Mouse (Mus musculus): ENCODE measurements at regions not wholly inside any gene's neighbourhood (a gene's known extent, or its start where the extent isn't known, plus 50 kb on each side); places are given as distances from the start of the nearest gene placed in this dataset.

- Histone ChIP-seq H3K27ac (ENCODE audit: low read depth, low read length) (no peak overlapping the region), H3K9me3 (ENCODE audit: control insufficient read depth, low read length) (no peaks in the 10 kb centered on the region), H3K9ac (ENCODE audit: low read depth, low read length) (peak overlapping the region; percentile 50; the same call in 1 of the 2 replicates), H3K4me3 (ENCODE audit: low read length) (peak overlapping the region; percentile 58), H3K36me3 (ENCODE audit: control insufficient read depth, insufficient read depth, low read length) (no peaks in the 10 kb centered on the region), H3K27me3 (ENCODE audit: control insufficient read depth, insufficient read depth, low read length) (no peaks in the 10 kb centered on the region), H3K4me1 (ENCODE audit: control insufficient read depth, insufficient read depth, low read length) (no peaks in the 10 kb centered on the region), H3K4me2 (replicated peaks; ENCODE audit: low read depth, low read length) (peak overlapping the region; percentile 94)
- 1% methylated on average over 19 of the region's 19 CpGs for WGBS
- ATAC-seq (ENCODE audit: low FRiP score, low TSS enrichment): peak; percentile 72
These were observed 87.0 kb upstream of the Sertad2 start for GRCm38 (mm10) chr11:20455865-20456648.

DNA sequence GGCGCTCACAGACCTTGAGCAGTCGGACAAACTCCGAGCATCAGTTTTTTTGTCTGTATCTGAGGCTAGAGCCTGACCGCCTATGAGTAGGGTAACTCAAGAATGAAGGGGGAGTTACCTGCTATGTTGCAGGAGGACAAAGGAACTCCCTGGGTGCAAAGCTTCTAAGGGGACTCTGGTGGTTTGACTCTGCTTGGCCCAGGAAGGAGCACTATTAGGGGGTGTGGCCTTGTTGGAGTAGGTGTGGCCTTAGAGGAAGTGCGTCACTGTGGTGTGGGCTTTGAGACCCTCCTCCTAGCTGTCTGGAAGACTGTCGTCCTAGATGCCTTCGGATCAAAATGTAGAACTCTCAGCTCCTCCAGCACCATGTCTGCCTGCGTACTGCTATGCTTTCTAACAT, 83.9 kb upstream of the Sertad2 start:
- Histone ChIP-seq H3K36me3 (ENCODE audit: control insufficient read depth, insufficient read depth, low read length) (no peaks in the 10 kb centered on the region), H3K27ac (ENCODE audit: low read depth, low read length) (no peak overlapping the region), H3K9ac (ENCODE audit: low read depth, low read length) (no peak overlapping the region), H3K27me3 (ENCODE audit: control insufficient read depth, insufficient read depth, low read length) (no peaks in the 10 kb centered on the region), H3K9me3 (ENCODE audit: control insufficient read depth, low read length) (no peaks in the 10 kb centered on the region), H3K4me1 (ENCODE audit: control insufficient read depth, insufficient read depth, low read length) (0 out of 2 replicates have a peak, but pooled peaks cover 5% of the 10 kb centered on the region), H3K4me2 (replicated peaks; ENCODE audit: low read depth, low read length) (no peak overlapping the region), H3K4me3 (ENCODE audit: low read length) (no peak overlapping the region)
- 93% methylated on average over 8 of the region's 8 CpGs for WGBS
- no peak for ATAC-seq (ENCODE audit: low FRiP score, low TSS enrichment)

- ATAC-seq (ENCODE audit: low FRiP score, low TSS enrichment): no peak
- Histone ChIP-seq H3K4me1 (ENCODE audit: control insufficient read depth, insufficient read depth, low read length) (0 out of 2 replicates have a peak, but pooled peaks cover 5% of the 10 kb centered on the region), H3K9ac (ENCODE audit: low read depth, low read length) (no peak overlapping the region), H3K27me3 (ENCODE audit: control insufficient read depth, insufficient read depth, low read length) (no peaks in the 10 kb centered on the region), H3K27ac (ENCODE audit: low read depth, low read length) (no peak overlapping the region), H3K4me3 (ENCODE audit: low read length) (no peak overlapping the region), H3K36me3 (ENCODE audit: control insufficient read depth, insufficient read depth, low read length) (no peaks in the 10 kb centered on the region), H3K4me2 (replicated peaks; ENCODE audit: low read depth, low read length) (no peak overlapping the region), H3K9me3 (ENCODE audit: control insufficient read depth, low read length) (no peaks in the 10 kb centered on the region)
- 60% methylated on average over 7 of the region's 7 CpGs for WGBS
These were observed 82.5 kb upstream of the Sertad2 start for GRCm38 (mm10) chr11:20460501-20460921.

DNA sequence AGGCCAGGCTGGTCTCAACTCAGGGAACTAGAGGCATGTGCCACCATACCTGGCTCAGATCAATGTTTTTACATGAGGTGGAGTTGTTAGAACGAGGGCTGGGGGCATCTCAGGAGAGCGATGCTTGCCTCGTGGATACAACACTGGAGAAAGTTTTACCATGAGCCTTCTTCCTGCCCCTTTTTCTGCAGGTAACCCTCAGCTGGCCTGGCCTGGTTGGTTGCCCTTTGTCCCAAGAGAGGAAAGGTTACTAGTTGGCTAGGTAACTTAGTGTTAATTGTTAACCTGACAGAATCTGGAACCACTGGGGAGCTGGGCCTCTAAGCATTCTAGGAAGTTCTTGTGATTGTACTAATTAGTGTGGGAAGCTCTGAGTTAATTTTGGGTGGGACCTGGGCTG, 81.0 kb upstream of the Sertad2 start:
- Histone ChIP-seq H3K27me3 (ENCODE audit: control insufficient read depth, insufficient read depth, low read length) (no peaks in the 10 kb centered on the region), H3K4me2 (replicated peaks; ENCODE audit: low read depth, low read length) (no peak overlapping the region), H3K36me3 (ENCODE audit: control insufficient read depth, insufficient read depth, low read length) (no peaks in the 10 kb centered on the region), H3K27ac (ENCODE audit: low read depth, low read length) (no peak overlapping the region), H3K4me3 (ENCODE audit: low read length) (no peak overlapping the region), H3K4me1 (ENCODE audit: control insufficient read depth, insufficient read depth, low read length) (0 out of 2 replicates have a peak, but pooled peaks cover 5% of the 10 kb centered on the region), H3K9me3 (ENCODE audit: control insufficient read depth, low read length) (no peaks in the 10 kb centered on the region), H3K9ac (ENCODE audit: low read depth, low read length) (no peak overlapping the region)
- WGBS: 83% methylated on average over 3 of the region's 3 CpGs
- ATAC-seq (ENCODE audit: low FRiP score, low TSS enrichment): no peak

DNA sequence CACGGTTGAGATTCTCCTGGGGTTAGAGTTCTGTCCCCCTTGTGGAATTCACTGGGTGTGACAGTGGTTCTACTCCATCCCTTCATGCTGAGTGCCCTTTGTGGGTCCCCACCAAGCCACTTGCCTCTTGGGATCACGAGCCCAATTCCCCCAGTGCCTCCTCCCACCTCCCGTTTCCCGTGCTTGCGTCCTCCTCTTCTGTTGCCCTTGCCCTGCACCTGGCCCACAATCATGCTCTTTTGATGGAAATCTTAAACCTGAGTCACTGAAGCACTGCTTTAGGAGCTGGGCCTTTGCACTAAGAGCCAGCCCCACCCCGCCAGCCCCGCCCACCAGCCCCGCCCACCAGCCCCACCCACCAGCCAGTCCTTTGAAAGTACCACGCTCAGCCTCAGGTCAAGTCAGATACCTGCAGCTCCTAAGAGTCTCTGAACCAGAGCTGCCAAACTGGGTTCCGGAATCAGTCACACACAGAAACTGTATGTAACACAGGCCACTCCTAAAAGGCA, 79.8 kb upstream of the Sertad2 start:
- no peak overlapping the region for H3K27ac ChIP-seq (ENCODE audit: low read depth, low read length)
- ATAC-seq (ENCODE audit: low FRiP score, low TSS enrichment): peak; percentile 56; the same call in 1 of the 2 replicates

DNA sequence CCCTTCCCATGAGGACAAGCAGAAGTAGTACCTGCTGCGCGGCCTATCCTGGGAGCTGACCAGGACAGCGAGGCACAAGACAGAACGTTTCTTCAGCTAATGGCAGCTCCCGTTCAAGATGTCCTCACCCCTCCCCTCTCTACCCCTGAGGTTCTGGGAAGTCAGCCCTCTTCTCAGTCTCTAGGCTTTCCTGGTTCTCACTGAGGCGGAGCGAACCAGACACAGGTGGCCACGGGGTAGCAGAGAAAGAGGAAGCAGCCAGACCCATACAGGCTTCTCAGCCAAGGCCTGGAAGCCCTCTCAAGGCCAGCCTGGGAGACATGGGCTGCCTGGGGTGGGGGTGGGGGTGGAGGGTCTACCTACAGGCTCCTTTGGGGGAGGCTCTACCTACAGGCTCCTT, 78.5 kb upstream of the Sertad2 start:
- Histone ChIP-seq H3K9ac (ENCODE audit: low read depth, low read length) (no peak overlapping the region), H3K4me2 (replicated peaks; ENCODE audit: low read depth, low read length) (no peak overlapping the region), H3K4me1 (ENCODE audit: control insufficient read depth, insufficient read depth, low read length) (peaks cover 13% of the 10 kb centered on the region; the same call in 1 of the 2 replicates), H3K36me3 (ENCODE audit: control insufficient read depth, insufficient read depth, low read length) (no peaks in the 10 kb centered on the region), H3K27me3 (ENCODE audit: control insufficient read depth, insufficient read depth, low read length) (no peaks in the 10 kb centered on the region), H3K4me3 (ENCODE audit: low read length) (no peak overlapping the region), H3K27ac (ENCODE audit: low read depth, low read length) (no peak overlapping the region), H3K9me3 (ENCODE audit: control insufficient read depth, low read length) (no peaks in the 10 kb centered on the region)
- 82% methylated on average over 8 of the region's 8 CpGs for WGBS
- ATAC-seq (ENCODE audit: low FRiP score, low TSS enrichment): no peak

More for the DNA sequence above, 79.8 kb upstream of the Sertad2 start:
- Histone ChIP-seq H3K36me3 (ENCODE audit: control insufficient read depth, insufficient read depth, low read length) (no peaks in the 10 kb centered on the region), H3K9me3 (ENCODE audit: control insufficient read depth, low read length) (no peaks in the 10 kb centered on the region), H3K9ac (ENCODE audit: low read depth, low read length) (no peak overlapping the region), H3K4me1 (ENCODE audit: control insufficient read depth, insufficient read depth, low read length) (0 out of 2 replicates have a peak, but pooled peaks cover 5% of the 10 kb centered on the region), H3K27me3 (ENCODE audit: control insufficient read depth, insufficient read depth, low read length) (no peaks in the 10 kb centered on the region), H3K4me3 (ENCODE audit: low read length) (no peak overlapping the region), H3K4me2 (replicated peaks; ENCODE audit: low read depth, low read length) (no peak overlapping the region)
- 17% methylated on average over 10 of the region's 10 CpGs for WGBS

DNA sequence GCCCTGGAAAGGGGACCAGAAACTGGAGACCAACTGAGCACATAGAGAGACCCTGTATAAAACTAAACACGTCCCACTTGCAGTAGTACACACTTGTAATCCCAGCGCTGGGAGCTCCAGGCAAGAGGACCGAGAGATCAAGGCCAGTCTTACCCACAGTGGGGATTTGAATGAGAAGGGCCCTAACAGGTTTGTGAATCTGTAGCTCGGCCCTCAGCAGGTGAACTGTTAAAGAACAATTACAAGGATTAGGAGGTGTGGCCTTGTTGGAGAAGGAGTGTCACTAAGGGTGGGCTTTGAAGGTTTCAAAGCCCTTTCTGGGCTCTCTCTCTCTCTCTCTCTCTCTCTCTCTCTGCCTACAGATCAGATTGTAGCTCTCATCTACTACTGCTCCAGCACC, 76.5 kb upstream of the Sertad2 start:
- H3K4me1 ChIP-seq (ENCODE audit: control insufficient read depth, insufficient read depth, low read length): peaks cover 16% of the 10 kb centered on the region; the same call in 1 of the 2 replicates
- H3K4me2 ChIP-seq (replicated peaks; ENCODE audit: low read depth, low read length): no peak overlapping the region
- H3K9ac ChIP-seq (ENCODE audit: low read depth, low read length): no peak overlapping the region
- ATAC-seq (ENCODE audit: low FRiP score, low TSS enrichment): no peak
- no peak overlapping the region for H3K4me3 ChIP-seq (ENCODE audit: low read length)
- H3K9me3 ChIP-seq (ENCODE audit: control insufficient read depth, low read length): no peaks in the 10 kb centered on the region
- no peaks in the 10 kb centered on the region for H3K36me3 ChIP-seq (ENCODE audit: control insufficient read depth, insufficient read depth, low read length)
- no peak overlapping the region for H3K27ac ChIP-seq (ENCODE audit: low read depth, low read length)
- 37% methylated on average over 4 of the region's 4 CpGs for WGBS
- H3K27me3 ChIP-seq (ENCODE audit: control insufficient read depth, insufficient read depth, low read length): no peaks in the 10 kb centered on the region

- peaks cover 11% of the 10 kb centered on the region; the same call in 1 of the 2 replicates for H3K4me1 ChIP-seq (ENCODE audit: control insufficient read depth, insufficient read depth, low read length)
- H3K9me3 ChIP-seq (ENCODE audit: control insufficient read depth, low read length): no peaks in the 10 kb centered on the region
- H3K27me3 ChIP-seq (ENCODE audit: control insufficient read depth, insufficient read depth, low read length): no peaks in the 10 kb centered on the region
- WGBS: 71% methylated on average over 12 of the region's 12 CpGs
- H3K4me3 ChIP-seq (ENCODE audit: low read length): no peak overlapping the region
- H3K27ac ChIP-seq (ENCODE audit: low read depth, low read length): no peak overlapping the region
- peak overlapping the region; percentile 18; the same call in 1 of the 2 replicates for H3K9ac ChIP-seq (ENCODE audit: low read depth, low read length)
- no peaks in the 10 kb centered on the region for H3K36me3 ChIP-seq (ENCODE audit: control insufficient read depth, insufficient read depth, low read length)
- no peak for ATAC-seq (ENCODE audit: low FRiP score, low TSS enrichment)
- no peak overlapping the region for H3K4me2 ChIP-seq (replicated peaks; ENCODE audit: low read depth, low read length)
These were observed 74.6 kb upstream of the Sertad2 start for GRCm38 (mm10) chr11:20468319-20469018.

DNA sequence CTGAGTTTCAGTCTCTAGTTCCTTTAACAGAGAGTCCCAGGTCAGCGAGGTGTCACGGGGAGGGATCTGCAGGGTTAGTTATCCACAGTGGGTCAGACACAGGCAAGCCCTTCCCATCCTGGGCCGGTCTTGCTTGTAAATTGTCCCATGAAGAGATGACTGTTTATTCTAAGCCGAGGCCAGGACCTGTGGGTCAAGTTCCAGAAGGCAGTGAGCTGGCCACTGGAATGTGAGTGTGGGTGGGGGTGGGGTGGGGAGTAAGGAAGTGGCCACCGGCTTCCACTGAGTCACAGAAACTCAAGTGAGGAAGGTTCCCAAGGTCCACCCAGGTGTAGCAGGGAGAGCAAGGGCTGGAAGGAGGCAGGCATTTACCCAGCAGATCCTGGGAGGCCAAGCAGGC, 73.7 kb upstream of the Sertad2 start:
- H3K36me3 ChIP-seq (ENCODE audit: control insufficient read depth, insufficient read depth, low read length): no peaks in the 10 kb centered on the region
- 10% methylated on average over 5 of the region's 5 CpGs for WGBS

More for the DNA sequence above, 73.7 kb upstream of the Sertad2 start:
- no peak overlapping the region for H3K27ac ChIP-seq (ENCODE audit: low read depth, low read length)
- H3K4me2 ChIP-seq (replicated peaks; ENCODE audit: low read depth, low read length): no peak overlapping the region
- H3K27me3 ChIP-seq (ENCODE audit: control insufficient read depth, insufficient read depth, low read length): no peaks in the 10 kb centered on the region
- H3K9ac ChIP-seq (ENCODE audit: low read depth, low read length): no peak overlapping the region
- peak; percentile 59; the same call in 1 of the 2 replicates for ATAC-seq (ENCODE audit: low FRiP score, low TSS enrichment)
- H3K4me1 ChIP-seq (ENCODE audit: control insufficient read depth, insufficient read depth, low read length): peaks cover 11% of the 10 kb centered on the region; the same call in 1 of the 2 replicates
- H3K4me3 ChIP-seq (ENCODE audit: low read length): no peak overlapping the region
- no peaks in the 10 kb centered on the region for H3K9me3 ChIP-seq (ENCODE audit: control insufficient read depth, low read length)
